Mouse (Mus musculus) T-helper 2 cell (primary cell): Measurements from ENCODE around the gene Slc48a1.

Source experiments
- in situ Hi-C: fragments of 300-600 bp; cut with MboI, MseI; formaldehyde crosslinking; loops from one replicate; pipeline ENCODE4 v1.15.1; 2025; ENCODE audit warnings: high pct_unique_total_duplicates

The Slc48a1 gene

GRCm38 (mm10) chr15:97752491-97752890 lies 25.8 kb upstream of the Slc48a1 start:
- in situ Hi-C loops = no loop called here

GRCm38 (mm10) chr15:97754476-97754875 lies 23.8 kb upstream of the Slc48a1 start:
- in situ Hi-C loops = no loop called here

GRCm38 (mm10) chr15:97755361-97755760 lies 23.0 kb upstream of the Slc48a1 start:
- in situ Hi-C loops = no loop called here

- in situ Hi-C loops = no loop called here
These were observed 18.3 kb upstream of the Slc48a1 start for GRCm38 (mm10) chr15:97760006-97760405.

DNA sequence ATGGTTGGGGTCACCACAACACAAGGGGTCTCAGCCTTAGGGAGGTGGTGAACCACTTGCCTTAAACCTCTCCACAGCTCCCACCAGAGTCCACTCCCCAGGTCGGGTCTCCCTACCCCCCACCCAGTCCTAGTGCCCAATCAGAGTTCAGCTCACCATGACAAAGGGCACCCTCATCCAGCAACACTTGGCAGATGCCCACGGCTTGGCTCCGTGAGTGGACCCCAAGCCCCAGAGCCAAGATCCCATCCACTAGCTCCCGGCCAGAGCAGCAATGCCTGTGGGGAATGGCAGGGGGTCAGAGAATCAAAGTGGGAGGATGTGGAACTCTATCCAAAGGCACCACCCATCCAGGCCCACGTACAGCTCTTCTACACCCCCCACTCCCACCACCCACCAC lies 17.4 kb upstream of the Slc48a1 start:
- in situ Hi-C loops = no loop called here

- in situ Hi-C loops = no loop called here
These were observed 16.9 kb upstream of the Slc48a1 start for GRCm38 (mm10) chr15:97761438-97761837.

DNA sequence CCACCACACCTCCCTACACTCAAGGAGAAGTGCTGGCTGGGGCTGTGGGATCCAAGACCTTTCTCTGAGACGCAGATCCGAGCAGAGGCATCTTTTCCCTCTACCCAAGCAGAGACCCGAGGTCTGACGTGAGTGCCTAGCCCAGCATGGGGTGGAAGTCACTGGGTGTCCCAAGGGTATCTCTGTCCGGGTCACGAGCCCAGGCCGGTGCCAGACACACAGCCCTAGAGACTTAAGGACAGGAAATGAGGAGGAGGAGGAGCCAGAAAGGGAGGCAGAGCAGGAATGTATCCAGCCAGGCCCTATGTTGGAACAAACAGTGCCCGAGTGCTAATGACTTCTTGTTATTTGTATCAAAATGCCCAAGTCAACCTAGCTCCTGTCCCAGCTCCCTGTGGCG lies 15.6 kb upstream of the Slc48a1 start:
- in situ Hi-C loops = no loop called here

DNA sequence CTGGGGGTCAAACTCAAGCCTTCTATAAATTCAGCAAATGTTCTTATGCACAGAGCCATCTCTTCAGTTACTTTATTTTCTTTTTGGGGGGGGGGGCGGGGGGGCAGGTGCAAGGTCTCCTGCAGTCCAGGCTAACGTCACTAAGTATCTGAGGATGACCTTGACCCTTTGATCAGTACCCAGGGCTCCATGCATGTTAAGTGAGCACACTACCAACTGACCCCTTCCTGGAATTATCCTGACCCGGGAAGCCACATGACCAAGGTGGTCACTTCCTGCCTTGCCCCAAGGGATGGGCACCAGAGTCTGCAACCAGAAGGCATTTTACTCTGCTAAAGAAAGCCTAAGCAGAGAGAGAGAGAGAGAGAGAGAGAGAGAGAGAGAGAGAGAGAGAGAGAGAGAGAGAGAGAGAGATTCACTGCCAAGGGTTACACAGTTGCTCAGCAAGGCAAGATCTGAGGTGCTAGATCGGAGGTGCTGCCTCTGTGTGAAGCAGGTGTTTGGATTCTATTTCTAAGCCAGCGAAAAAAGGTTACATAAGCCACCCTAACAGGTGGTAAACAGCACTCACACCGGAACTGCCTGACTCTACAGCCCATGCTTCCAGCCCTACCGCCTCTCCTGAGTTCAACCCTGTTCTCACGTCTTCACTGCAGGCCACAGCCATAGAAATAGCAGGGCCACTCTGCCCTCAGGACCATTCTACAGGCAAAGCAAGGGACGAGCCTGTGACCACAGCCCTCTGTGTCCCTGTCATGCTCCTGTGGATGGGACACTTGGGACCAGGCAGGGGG lies 14.9 kb upstream of the Slc48a1 start:
- in situ Hi-C loops = no loop called here

GRCm38 (mm10) chr15:97764532-97764931 lies 13.8 kb upstream of the Slc48a1 start:
- in situ Hi-C loops = no loop called here

DNA sequence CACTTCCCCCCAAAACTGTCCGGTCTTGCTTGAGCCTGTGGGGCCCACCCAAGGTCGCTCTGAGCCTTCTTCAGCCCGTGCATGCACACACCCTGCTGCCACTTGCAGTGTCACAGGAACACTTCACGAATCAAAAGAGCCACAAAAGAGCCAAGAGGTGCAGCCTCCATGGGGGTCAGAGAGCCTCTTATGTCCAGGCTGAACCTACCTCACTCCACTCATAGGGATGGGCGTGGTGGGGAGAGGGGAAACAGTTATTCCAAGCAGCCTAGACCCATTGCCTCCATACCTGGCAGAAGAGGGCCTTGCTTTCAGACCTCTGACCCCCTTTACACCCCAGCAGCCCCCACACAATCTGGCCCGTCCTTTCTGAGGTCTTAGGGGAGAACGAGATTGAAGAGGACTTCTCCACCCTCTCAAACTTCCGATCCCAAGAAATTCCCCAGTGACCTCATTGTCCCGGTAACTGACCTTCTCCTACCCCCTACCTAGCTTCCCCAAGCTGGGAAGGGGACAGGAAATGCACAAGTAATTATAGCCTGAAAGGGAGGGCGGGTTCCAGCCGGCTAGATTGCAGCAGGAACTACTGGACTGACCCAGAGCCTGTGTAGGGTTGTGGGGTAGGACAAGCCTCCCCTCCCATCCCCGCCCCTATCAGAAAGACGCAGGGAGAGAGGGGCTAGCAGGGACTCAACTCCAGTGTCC lies 13.1 kb upstream of the Slc48a1 start:
- in situ Hi-C loops = no loop called here

DNA sequence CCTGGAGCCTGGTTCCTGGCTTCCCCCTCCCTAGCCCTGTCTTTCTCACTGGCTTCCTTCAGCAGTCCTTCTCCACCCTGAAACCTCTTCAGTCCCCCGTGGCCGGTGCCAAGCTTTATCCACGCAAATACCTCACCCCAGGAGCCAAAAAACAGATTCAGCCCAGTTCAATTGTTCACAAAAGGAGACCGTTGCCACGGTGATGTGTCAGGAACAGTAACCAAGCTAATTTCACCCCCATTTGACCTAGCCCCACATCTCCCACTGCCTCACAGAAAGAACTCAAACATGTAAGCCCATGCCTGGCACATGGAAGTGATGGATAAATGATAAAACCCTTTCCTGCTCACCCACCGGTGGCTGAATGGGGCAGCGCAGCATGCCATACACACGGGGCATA lies 12.1 kb upstream of the Slc48a1 start:
- in situ Hi-C loops = no loop called here

- in situ Hi-C loops = no loop called here
These were observed 11.6 kb upstream of the Slc48a1 start for GRCm38 (mm10) chr15:97766594-97767279.

- in situ Hi-C loops = no loop called here
These were observed 10.8 kb upstream of the Slc48a1 start, which contains the start of gene Rapgef3 for GRCm38 (mm10) chr15:97767280-97768186. Rapgef3 (minus strand) TSS chr15:97767972.

DNA sequence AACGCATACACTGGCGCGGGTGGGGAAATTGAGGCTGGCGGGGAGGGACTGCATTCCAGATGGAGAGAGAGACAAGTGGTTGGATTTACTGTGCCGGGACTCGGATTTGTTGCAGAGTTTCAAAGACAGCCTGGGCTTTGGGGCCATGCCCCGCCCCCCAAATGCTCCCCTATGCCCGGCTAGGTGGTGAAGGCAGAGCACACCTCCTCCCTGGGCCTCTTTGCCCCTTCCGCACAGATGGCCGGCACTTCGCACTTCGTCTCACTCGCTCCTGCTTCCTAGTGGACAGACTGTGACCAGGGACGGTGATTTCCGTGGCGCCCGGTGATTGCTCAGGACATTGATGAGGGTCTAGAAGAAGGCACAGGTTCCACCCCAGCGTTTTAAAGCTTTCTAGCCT lies 10.1 kb upstream of the Slc48a1 start:
- in situ Hi-C loops = no loop called here

DNA sequence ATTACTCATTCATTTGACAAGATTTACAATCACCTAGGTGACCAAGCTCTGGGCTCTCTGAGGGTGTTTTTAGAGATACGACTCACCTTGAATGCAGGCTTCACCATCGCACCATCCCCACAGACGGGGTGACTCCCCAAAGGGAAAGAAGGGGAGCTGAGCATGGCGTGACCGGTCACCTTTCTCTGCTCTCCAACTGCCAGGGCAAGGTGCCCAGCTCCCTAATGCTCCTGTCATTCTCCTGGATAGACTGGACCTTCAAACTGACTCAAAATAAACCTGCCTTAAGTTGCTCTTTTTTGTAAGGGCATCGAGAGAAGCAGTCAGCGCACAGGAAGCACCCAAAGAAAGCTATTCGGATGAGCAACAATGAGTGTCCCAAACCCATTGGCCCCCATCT lies 8.0 kb upstream of the Slc48a1 start:
- in situ Hi-C loops = no loop called here

- in situ Hi-C loops = no loop called here
These were observed 5.2 kb upstream of the Slc48a1 start for GRCm38 (mm10) chr15:97773108-97773507.

GRCm38 (mm10) chr15:97773961-97774370 lies 4.4 kb upstream of the Slc48a1 start:
- in situ Hi-C loops = no loop called here

GRCm38 (mm10) chr15:97776514-97776913 lies 1.8 kb upstream of the Slc48a1 start:
- in situ Hi-C loops = no loop called here

DNA sequence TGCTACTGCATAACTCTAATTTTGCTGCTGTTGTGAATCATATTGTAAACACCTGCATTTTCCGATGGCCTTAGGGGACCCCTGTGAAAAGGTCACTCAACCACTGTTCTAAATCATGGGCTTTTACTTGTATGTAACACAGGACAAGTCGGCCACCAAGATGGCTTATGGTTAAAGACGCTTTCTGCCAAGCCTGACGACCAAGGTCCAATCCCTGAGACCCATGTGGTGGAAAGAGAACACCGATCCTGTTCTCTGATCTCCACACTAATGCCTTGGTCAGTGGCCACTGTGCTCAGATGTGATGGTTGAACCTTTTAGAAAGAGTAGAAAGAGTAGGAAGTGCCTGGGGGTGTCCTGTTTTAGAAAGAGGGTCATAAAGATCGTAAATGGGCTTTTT lies 1.4 kb upstream of the Slc48a1 start:
- in situ Hi-C loops = no loop called here

- in situ Hi-C loops = no loop called here
These were observed 1.3 kb downstream of the Slc48a1 start for GRCm38 (mm10) chr15:97779576-97779975.

DNA sequence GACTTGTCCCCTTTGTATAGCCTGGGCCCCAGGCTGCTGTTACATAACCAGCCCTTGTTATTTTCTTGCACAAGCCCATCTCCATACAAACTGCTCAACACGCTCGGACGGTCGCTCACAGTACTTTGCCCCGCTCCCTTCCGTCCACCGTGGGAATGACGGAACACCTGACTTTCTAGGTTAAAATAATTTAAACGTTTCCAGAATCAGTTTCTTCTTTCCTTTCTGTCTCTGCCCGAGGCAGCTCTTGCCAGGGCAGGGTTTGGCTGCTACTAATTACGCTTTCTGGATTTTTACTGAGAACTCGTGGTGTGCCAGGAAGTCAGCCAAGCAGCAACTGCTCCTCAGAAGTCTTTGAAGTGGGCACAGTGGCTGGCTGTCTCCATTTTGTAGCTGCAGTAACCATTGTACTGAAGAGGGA lies 2.3 kb downstream of the Slc48a1 start:
- in situ Hi-C loops = loop anchor here (10.0 kb wide), 1 partner anchor 326 kb away; no protein-coding TSS in a partner anchor
